Comparison of ENCODE assay signal across 16 mouse cellular contexts in the genomic region with DNA sequence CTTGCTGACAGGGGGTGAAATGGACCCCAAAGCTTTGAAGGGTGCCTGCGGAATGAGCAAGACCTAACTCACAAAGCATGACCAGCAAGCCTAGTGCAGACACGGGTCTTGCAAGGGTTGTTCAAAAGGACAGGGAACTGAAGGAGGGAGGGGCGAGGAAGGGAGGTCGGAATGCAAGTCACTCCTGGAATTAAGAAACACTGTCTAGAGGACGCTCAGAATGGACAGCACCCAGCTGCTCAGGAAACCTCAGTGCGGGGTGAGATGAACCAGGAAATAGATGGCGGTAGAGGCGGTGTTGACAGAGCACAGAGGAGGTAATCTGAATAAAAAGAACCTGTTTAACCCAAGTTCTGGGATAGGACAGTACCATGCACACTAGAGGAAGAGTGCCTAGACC.
DNase-seq lines count a peak whose midpoint lies in the region; ATAC-seq lines count a peak whose summit lies in the region.
"Had no signal": no experiment of that assay in that cellular context is flagged by ENCODE, and none has a peak within 500 bp of the region (broad histone marks: within the 10 kb centered on the region; RNA-seq: fewer than 3 reads in every experiment).

No protein-coding gene starts in this region.

- H3K27me3 ChIP-seq in heart, embryonic 16.5 days (ENCODE audit: control insufficient read depth, insufficient read depth, low read length) = no peaks in the 10 kb centered on the region; the same call in 1 of the 2 replicates
- H3K27me3 ChIP-seq in heart, embryonic 12.5 days (replicated peaks) = peaks cover 4% of the 10 kb centered on the region; the same call in 1 of the 2 replicates
- H3K27me3 ChIP-seq: forebrain, embryonic 13.5 days had no signal

- peak; percentile 56 for DNase-seq in kidney, postnatal 10 days
- DNase-seq in lung, postnatal 25 days (ENCODE audit: low spot score) = peak; percentile 19
- DNase-seq in thymus, postnatal 25 days = no peak
- DNase-seq: adrenal gland, postnatal 14 days; cerebellum, postnatal 14 days; layer of hippocampus, postnatal 36 days; right cerebral cortex, postnatal 25 days; thymus, postnatal 14 days had no signal

- peak overlapping the region; percentile 6; the same call in 1 of the 2 replicates for H3K4me2 ChIP-seq in heart, embryonic 16.5 days (ENCODE audit: low read depth, low read length)
- no peak overlapping the region for H3K4me2 ChIP-seq in heart, embryonic 12.5 days
- H3K4me2 ChIP-seq: forebrain, embryonic 13.5 days; limb, embryonic 12.5 days; midbrain, embryonic 13.5 days had no signal

- no peak overlapping the region for H3K9ac ChIP-seq in heart, embryonic 16.5 days (ENCODE audit: low read length)
- no peak overlapping the region for H3K9ac ChIP-seq in heart, embryonic 12.5 days
- H3K9ac ChIP-seq: forebrain, embryonic 13.5 days; limb, embryonic 12.5 days; midbrain, embryonic 13.5 days had no signal

- H3K4me1 ChIP-seq in heart, embryonic 16.5 days (ENCODE audit: control insufficient read depth, insufficient read depth, low read length) = peaks cover 5% of the 10 kb centered on the region; the same call in 1 of the 2 replicates
- H3K4me1 ChIP-seq in heart, embryonic 12.5 days (replicated peaks) = peaks cover 22% of the 10 kb centered on the region

- WGBS in heart, embryonic 16.5 days = 39% methylated on average over 8 of the region's 8 CpGs
- 37% methylated on average over 8 of the region's 8 CpGs for WGBS in heart, embryonic 12.5 days

- no peak overlapping the region for H3K4me3 ChIP-seq in heart, embryonic 16.5 days (ENCODE audit: low read length)
- H3K4me3 ChIP-seq in heart, embryonic 12.5 days = no peak overlapping the region
- H3K4me3 ChIP-seq: forebrain, embryonic 13.5 days; limb, embryonic 12.5 days; midbrain, embryonic 13.5 days had no signal

- H3K9me3 ChIP-seq in heart, embryonic 16.5 days (replicated peaks; ENCODE audit: control insufficient read depth, low read length) = no peaks in the 10 kb centered on the region
- no peaks in the 10 kb centered on the region for H3K9me3 ChIP-seq in heart, embryonic 12.5 days (replicated peaks)
- H3K9me3 ChIP-seq: forebrain, embryonic 13.5 days; G1E; limb, embryonic 12.5 days; midbrain, embryonic 13.5 days had no signal

- H3K27ac ChIP-seq in heart, embryonic 16.5 days (ENCODE audit: low read length) = no peak overlapping the region
- H3K27ac ChIP-seq in heart, embryonic 12.5 days (ENCODE audit: poor library complexity, severe bottlenecking) = no peak overlapping the region
- H3K27ac ChIP-seq: forebrain, embryonic 13.5 days; limb, embryonic 12.5 days; midbrain, embryonic 13.5 days had no signal

- ATAC-seq in heart, embryonic 16.5 days (replicated peaks; ENCODE audit: extremely low read depth, insufficient read depth, low FRiP score) = no peak
- no peak for ATAC-seq in heart, embryonic 12.5 days (ENCODE audit: insufficient number of reproducible peaks, low FRiP score)
- ATAC-seq in common myeloid progenitor, adult 5-6 weeks (replicated peaks; ENCODE audit: low read depth, poor library complexity, severe bottlenecking) = 0 out of 2 replicates have a peak, but pooled peaks have one; percentile 20
- ATAC-seq in cerebellum, adult (ENCODE audit: insufficient number of reproducible peaks, low FRiP score, low TSS enrichment) = no peak
- ATAC-seq: forebrain, embryonic 13.5 days; midbrain, embryonic 13.5 days had no signal

- H3K36me3 ChIP-seq in heart, embryonic 16.5 days (ENCODE audit: control insufficient read depth, insufficient read depth) = no peaks in the 10 kb centered on the region
- H3K36me3 ChIP-seq in heart, embryonic 12.5 days = no peaks in the 10 kb centered on the region
- H3K36me3 ChIP-seq: G1E; limb, embryonic 12.5 days; midbrain, embryonic 13.5 days had no signal
